In genomic region chr10:122762772-122763511, GRCm38 (mm10) we compare ENCODE assay signal across 12 mouse cellular contexts.
DNase-seq lines count a peak whose midpoint lies in the region; ATAC-seq lines count a peak whose summit lies in the region.
"Had no signal": no experiment of that assay in that cellular context is flagged by ENCODE, and none has a peak within 500 bp of the region (broad histone marks: within the 10 kb centered on the region; RNA-seq: fewer than 3 reads in every experiment).

No protein-coding gene starts in this region.

- no peaks in the 10 kb centered on the region for H3K27me3 ChIP-seq in liver, embryonic 16.5 days (ENCODE audit: control insufficient read depth, insufficient read depth, low read depth, low read length)
- no peaks in the 10 kb centered on the region for H3K27me3 ChIP-seq in liver, embryonic 12.5 days (replicated peaks)
- H3K27me3 ChIP-seq: heart, embryonic 13.5 days; hindbrain, embryonic 13.5 days; midbrain, embryonic 15.5 days had no signal

- no peak overlapping the region for H3K4me2 ChIP-seq in liver, embryonic 16.5 days (ENCODE audit: low read depth, low read length)
- no peak overlapping the region for H3K4me2 ChIP-seq in liver, embryonic 12.5 days
- H3K4me2 ChIP-seq: heart, embryonic 13.5 days; hindbrain, embryonic 13.5 days; midbrain, embryonic 15.5 days had no signal

- H3K4me3 ChIP-seq in liver, embryonic 16.5 days (ENCODE audit: low read depth, low read length): no peak overlapping the region
- H3K4me3 ChIP-seq in liver, embryonic 12.5 days: no peak overlapping the region
- H3K4me3 ChIP-seq: heart, embryonic 13.5 days; hindbrain, embryonic 13.5 days; left cerebral cortex, adult 2 months; midbrain, embryonic 15.5 days had no signal

- no peaks in the 10 kb centered on the region for H3K36me3 ChIP-seq in liver, embryonic 16.5 days (ENCODE audit: control insufficient read depth, insufficient read depth)
- H3K36me3 ChIP-seq in liver, embryonic 12.5 days: no peaks in the 10 kb centered on the region
- H3K36me3 ChIP-seq: heart, embryonic 13.5 days; hindbrain, embryonic 13.5 days; midbrain, embryonic 15.5 days had no signal

- DNase-seq in NIH3T3 (ENCODE audit: low read depth): peak; percentile 14
- peak; percentile 3 for DNase-seq in c-Kit-positive CD71-positive TER-119-positive erythroid progenitor cells, embryonic 14.5 days (ENCODE audit: low spot score)
- DNase-seq in layer of hippocampus, adult 9-10 months (ENCODE audit: low spot score): no peak
- DNase-seq in urinary bladder, postnatal 4 days (ENCODE audit: low spot score in 2 of 2): no peak
- DNase-seq: lung, adult 2 months had no signal

- no peaks in the 10 kb centered on the region for H3K4me1 ChIP-seq in liver, embryonic 16.5 days (ENCODE audit: control insufficient read depth, low read depth, low read length)
- H3K4me1 ChIP-seq in liver, embryonic 12.5 days: no peaks in the 10 kb centered on the region
- H3K4me1 ChIP-seq: midbrain, embryonic 15.5 days had no signal

- H3K9ac ChIP-seq in liver, embryonic 16.5 days (ENCODE audit: low read depth, low read length): no peak overlapping the region
- H3K9ac ChIP-seq in liver, embryonic 12.5 days: no peak overlapping the region
- H3K9ac ChIP-seq: heart, embryonic 13.5 days; hindbrain, embryonic 13.5 days; midbrain, embryonic 15.5 days had no signal

- 54% methylated on average over 6 of the region's 6 CpGs for WGBS in liver, embryonic 16.5 days (ENCODE audit: insufficient replicate concordance)
- 59% methylated on average over 6 of the region's 6 CpGs for WGBS in liver, embryonic 12.5 days (ENCODE audit: insufficient replicate concordance)

- H3K27ac ChIP-seq in liver, embryonic 16.5 days (ENCODE audit: low read length): no peak overlapping the region
- no peak overlapping the region for H3K27ac ChIP-seq in liver, embryonic 12.5 days
- H3K27ac ChIP-seq: heart, embryonic 13.5 days; hindbrain, embryonic 13.5 days; left cerebral cortex, adult 2 months; midbrain, embryonic 15.5 days had no signal

- peak; percentile 48; the same call in 1 of the 2 replicates for ATAC-seq in liver, embryonic 16.5 days (ENCODE audit: low read depth)
- no peak for ATAC-seq in liver, embryonic 12.5 days
- peak; percentile 63 for ATAC-seq in megakaryocyte progenitor cell, adult 5-6 weeks (replicated peaks; ENCODE audit: poor library complexity)
- ATAC-seq: midbrain, embryonic 15.5 days had no signal

- H3K9me3 ChIP-seq in liver, embryonic 16.5 days (replicated peaks; ENCODE audit: control insufficient read depth, low read length): no peaks in the 10 kb centered on the region
- H3K9me3 ChIP-seq in liver, embryonic 12.5 days (replicated peaks): no peaks in the 10 kb centered on the region
- H3K9me3 ChIP-seq: heart, embryonic 13.5 days; hindbrain, embryonic 13.5 days; midbrain, embryonic 15.5 days had no signal

Comparison
In these comparisons a context has a peak if more than half of its experiments do, and no peak if none do; other contexts are left out.
1. DNase-seq: peak in NIH3T3 (single experiment) and c-Kit-positive CD71-positive TER-119-positive erythroid progenitor cells, embryonic 14.5 days (single experiment); none in layer of hippocampus, adult 9-10 months (single experiment) and urinary bladder, postnatal 4 days (0 of 2).